Mouse (Mus musculus): ENCODE data around the gene Upb1. TPM values are rescaled to one million over a fixed set of nuclear protein-coding genes. Genes with fewer than 3 reads are reported as not detected.
A peak's percentile ranks its signal among the peaks of the same experiment; 100 is the strongest.
"Not testable (repeated sequence)": the region's sequence is repeated elsewhere in the genome, so short reads cannot be mapped to it uniquely, and the experiment has no call there.

Upb1 gene
- polyA plus RNA-seq, 1 experiment from 2014 or later, result 40.4 TPM

DNA sequence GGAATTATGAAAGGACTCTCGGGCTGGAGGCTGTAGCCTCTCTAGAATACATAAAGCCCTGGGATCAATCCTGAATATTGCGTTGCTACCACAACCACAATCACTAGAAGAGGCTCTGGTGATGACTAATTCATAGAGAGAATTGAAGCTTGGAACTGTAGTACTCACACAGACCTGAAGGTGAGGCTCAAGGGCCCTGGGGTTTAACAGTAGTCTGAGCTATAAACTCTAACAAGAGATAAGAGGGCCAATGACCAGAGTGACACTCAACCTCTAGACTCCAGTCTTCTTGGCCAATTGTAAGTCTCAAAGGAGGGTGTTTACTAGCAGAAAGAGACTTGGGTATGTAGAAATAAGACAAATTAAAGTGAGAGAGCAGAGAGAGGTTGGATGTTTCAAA, 10.8 kb upstream of the Upb1 start:
- Histone ChIP-seq H3K9ac (ENCODE audit: low read depth, low read length) (no peak overlapping the region), H3K27me3 (ENCODE audit: control insufficient read depth, insufficient read depth, low read depth, low read length) (no peaks in the 10 kb centered on the region), H3K4me3 (ENCODE audit: low read depth, low read length) (no peak overlapping the region), H3K36me3 (ENCODE audit: control insufficient read depth, insufficient read depth) (no peaks in the 10 kb centered on the region), H3K27ac (ENCODE audit: low read length) (no peak overlapping the region), H3K4me2 (ENCODE audit: low read depth, low read length) (no peak overlapping the region), H3K4me1 (ENCODE audit: control insufficient read depth, low read depth, low read length) (no peaks in the 10 kb centered on the region), H3K9me3 (replicated peaks; ENCODE audit: control insufficient read depth, low read length) (no peaks in the 10 kb centered on the region)
- WGBS (ENCODE audit: insufficient replicate concordance), result 53% methylated on average over 2 of the region's 2 CpGs
- ATAC-seq (ENCODE audit: low read depth), result no peak

DNA sequence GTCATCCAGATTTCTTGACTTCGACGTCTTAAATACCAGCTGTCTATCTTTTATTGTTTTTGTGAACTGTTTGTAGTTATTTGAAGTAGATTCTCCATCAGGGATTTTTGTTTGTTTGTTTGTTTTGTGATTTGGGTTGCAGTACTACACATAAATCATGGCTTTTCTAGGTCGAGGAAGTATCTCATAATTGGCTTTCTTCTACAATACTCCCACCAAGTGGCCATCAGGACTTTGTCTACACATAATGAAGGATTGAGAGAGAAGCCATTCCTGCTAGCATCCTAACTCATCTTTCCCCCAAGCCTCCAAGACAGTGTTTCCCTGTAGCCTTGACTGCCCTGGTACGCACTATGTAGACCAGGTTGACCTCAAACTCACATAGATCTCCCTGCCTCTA, 10.1 kb upstream of the Upb1 start:
- ATAC-seq (ENCODE audit: low read depth), result no peak
- WGBS (ENCODE audit: insufficient replicate concordance), result 54% methylated on average over 4 of the region's 4 CpGs
- H3K9me3 ChIP-seq (replicated peaks; ENCODE audit: control insufficient read depth, low read length), result no peaks in the 10 kb centered on the region
- H3K36me3 ChIP-seq (ENCODE audit: control insufficient read depth, insufficient read depth), result no peaks in the 10 kb centered on the region
- no peak overlapping the region for H3K27ac ChIP-seq (ENCODE audit: low read length)
- no peak overlapping the region for H3K4me3 ChIP-seq (ENCODE audit: low read depth, low read length)
- no peaks in the 10 kb centered on the region for H3K27me3 ChIP-seq (ENCODE audit: control insufficient read depth, insufficient read depth, low read depth, low read length)
- H3K4me1 ChIP-seq (ENCODE audit: control insufficient read depth, low read depth, low read length), result no peaks in the 10 kb centered on the region
- H3K9ac ChIP-seq (ENCODE audit: low read depth, low read length), result no peak overlapping the region
- no peak overlapping the region for H3K4me2 ChIP-seq (ENCODE audit: low read depth, low read length)

DNA sequence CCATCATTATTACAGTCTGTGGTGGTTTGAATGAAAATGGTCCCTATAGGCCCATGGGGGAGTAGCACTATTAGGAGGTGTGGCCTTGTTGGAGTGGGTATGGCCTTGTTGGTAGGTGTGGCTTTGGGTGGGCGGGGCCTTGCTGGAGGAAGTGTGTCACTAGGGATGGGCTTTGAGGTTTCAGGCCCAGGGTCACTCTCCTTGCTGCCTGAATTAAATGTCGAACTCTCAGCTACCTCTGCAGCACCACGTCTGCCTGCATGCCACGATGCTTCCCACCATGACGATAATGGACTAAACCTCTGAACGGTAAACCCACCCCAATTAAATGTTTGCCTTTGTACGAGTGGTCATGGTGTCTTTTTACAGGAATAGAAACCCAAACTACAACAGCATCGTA, 6.1 kb upstream of the Upb1 start:
- Histone ChIP-seq H3K36me3 (ENCODE audit: control insufficient read depth, insufficient read depth) (no peaks in the 10 kb centered on the region), H3K4me2 (ENCODE audit: low read depth, low read length) (no peak overlapping the region), H3K9me3 (replicated peaks; ENCODE audit: control insufficient read depth, low read length) (no peaks in the 10 kb centered on the region), H3K27me3 (ENCODE audit: control insufficient read depth, insufficient read depth, low read depth, low read length) (no peaks in the 10 kb centered on the region), H3K9ac (ENCODE audit: low read depth, low read length) (no peak overlapping the region), H3K4me3 (ENCODE audit: low read depth, low read length) (no peak overlapping the region), H3K27ac (ENCODE audit: low read length) (no peak overlapping the region), H3K4me1 (ENCODE audit: control insufficient read depth, low read depth, low read length) (peaks cover 3% of the 10 kb centered on the region)
- 66% methylated on average over 8 of the region's 8 CpGs for WGBS (ENCODE audit: insufficient replicate concordance)
- ATAC-seq (ENCODE audit: low read depth), result no peak

DNA sequence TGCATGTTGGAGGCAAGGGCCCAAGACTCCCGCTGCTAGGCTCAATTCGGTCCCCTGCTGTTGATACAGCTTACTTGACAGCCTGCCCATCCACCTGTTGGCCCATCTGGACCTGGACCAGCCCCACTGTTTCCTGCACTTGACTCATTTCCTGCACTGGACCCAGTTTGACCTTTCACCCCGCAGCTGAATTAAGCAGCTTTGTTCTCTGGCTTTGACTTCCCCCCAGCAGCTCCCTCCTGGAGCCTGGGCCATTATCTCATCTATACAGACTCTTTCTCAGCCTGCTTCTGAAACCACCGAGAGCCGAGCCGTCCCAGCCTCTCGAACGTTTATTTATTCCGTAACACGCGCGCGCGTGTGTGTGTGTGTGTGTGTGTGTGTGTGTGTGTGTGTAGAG, 3.9 kb upstream of the Upb1 start:
- no peaks in the 10 kb centered on the region for H3K36me3 ChIP-seq (ENCODE audit: control insufficient read depth, insufficient read depth)
- no peak overlapping the region for H3K27ac ChIP-seq (ENCODE audit: low read length)
- no peak overlapping the region for H3K9ac ChIP-seq (ENCODE audit: low read depth, low read length)
- no peaks in the 10 kb centered on the region for H3K27me3 ChIP-seq (ENCODE audit: control insufficient read depth, insufficient read depth, low read depth, low read length)
- no peaks in the 10 kb centered on the region for H3K9me3 ChIP-seq (replicated peaks; ENCODE audit: control insufficient read depth, low read length)
- no peak overlapping the region for H3K4me2 ChIP-seq (ENCODE audit: low read depth, low read length)
- 13% methylated on average over 14 of the region's 14 CpGs for WGBS (ENCODE audit: insufficient replicate concordance)
- ATAC-seq (ENCODE audit: low read depth), result 0 out of 2 replicates have a peak, but pooled peaks have one; percentile 21
- H3K4me1 ChIP-seq (ENCODE audit: control insufficient read depth, low read depth, low read length), result peaks cover 3% of the 10 kb centered on the region
- no peak overlapping the region for H3K4me3 ChIP-seq (ENCODE audit: low read depth, low read length)

DNA sequence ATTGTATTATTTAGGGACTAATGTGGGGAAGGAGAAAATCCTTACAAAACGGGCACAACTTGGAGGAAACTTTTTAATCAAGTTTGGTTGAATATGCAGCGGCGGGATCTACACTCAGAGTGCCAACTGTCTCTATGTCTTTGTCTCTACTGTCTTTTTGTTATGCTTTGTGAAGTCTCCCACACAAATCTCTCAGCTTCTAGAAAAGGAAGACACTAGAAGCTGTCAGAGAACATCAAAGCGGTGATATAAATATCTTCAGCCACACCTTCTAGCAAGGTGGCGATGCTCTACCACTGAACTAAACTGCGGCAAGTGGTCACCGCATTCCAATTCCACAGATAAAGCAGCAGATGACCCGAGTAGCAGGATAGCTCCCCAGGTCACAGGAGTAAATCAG, 5.0 kb downstream of the Upb1 start:
- H3K4me3 ChIP-seq (ENCODE audit: low read depth, low read length), result no peak overlapping the region
- ATAC-seq (ENCODE audit: low read depth), result no peak
- 68% methylated on average over 8 of the region's 8 CpGs for WGBS (ENCODE audit: insufficient replicate concordance)
- no peak overlapping the region for H3K4me2 ChIP-seq (ENCODE audit: low read depth, low read length)
- H3K9me3 ChIP-seq (replicated peaks; ENCODE audit: control insufficient read depth, low read length), result no peaks in the 10 kb centered on the region
- H3K4me1 ChIP-seq (ENCODE audit: control insufficient read depth, low read depth, low read length), result no peaks in the 10 kb centered on the region
- no peak overlapping the region for H3K27ac ChIP-seq (ENCODE audit: low read length)
- no peaks in the 10 kb centered on the region for H3K36me3 ChIP-seq (ENCODE audit: control insufficient read depth, insufficient read depth)
- H3K27me3 ChIP-seq (ENCODE audit: control insufficient read depth, insufficient read depth, low read depth, low read length), result no peaks in the 10 kb centered on the region
- no peak overlapping the region for H3K9ac ChIP-seq (ENCODE audit: low read depth, low read length)

DNA sequence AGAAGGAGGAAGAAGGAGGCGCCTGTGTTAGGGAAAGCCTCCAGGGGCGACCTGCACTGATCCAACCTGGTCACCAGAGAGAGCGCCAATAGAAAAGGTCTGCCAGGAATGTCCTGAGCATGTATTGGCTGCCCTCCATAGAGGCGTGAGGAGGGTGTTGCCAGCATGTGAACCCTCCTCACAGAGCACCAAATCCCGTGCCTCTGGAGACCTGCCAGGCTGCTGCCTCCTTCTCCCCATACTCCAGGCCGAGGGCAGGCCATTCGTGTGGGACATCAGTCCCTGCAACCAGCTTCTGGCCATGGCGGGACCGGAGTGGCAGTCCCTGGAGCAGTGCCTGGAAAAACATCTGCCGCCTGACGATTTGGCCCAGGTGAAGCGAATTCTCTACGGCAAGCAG, 5.8 kb downstream of the Upb1 start:
- Histone ChIP-seq H3K4me3 (ENCODE audit: low read depth, low read length) (peak overlapping the region; percentile 22), H3K4me2 (ENCODE audit: low read depth, low read length) (no peak overlapping the region), H3K27me3 (ENCODE audit: control insufficient read depth, insufficient read depth, low read depth, low read length) (no peaks in the 10 kb centered on the region), H3K36me3 (ENCODE audit: control insufficient read depth, insufficient read depth) (no peaks in the 10 kb centered on the region), H3K9me3 (replicated peaks; ENCODE audit: control insufficient read depth, low read length) (no peaks in the 10 kb centered on the region), H3K27ac (ENCODE audit: low read length) (no peak overlapping the region), H3K4me1 (ENCODE audit: control insufficient read depth, low read depth, low read length) (no peaks in the 10 kb centered on the region), H3K9ac (ENCODE audit: low read depth, low read length) (no peak overlapping the region)
- WGBS (ENCODE audit: insufficient replicate concordance), result 56% methylated on average over 13 of the region's 13 CpGs
- peak; percentile 76 for ATAC-seq (ENCODE audit: low read depth)

DNA sequence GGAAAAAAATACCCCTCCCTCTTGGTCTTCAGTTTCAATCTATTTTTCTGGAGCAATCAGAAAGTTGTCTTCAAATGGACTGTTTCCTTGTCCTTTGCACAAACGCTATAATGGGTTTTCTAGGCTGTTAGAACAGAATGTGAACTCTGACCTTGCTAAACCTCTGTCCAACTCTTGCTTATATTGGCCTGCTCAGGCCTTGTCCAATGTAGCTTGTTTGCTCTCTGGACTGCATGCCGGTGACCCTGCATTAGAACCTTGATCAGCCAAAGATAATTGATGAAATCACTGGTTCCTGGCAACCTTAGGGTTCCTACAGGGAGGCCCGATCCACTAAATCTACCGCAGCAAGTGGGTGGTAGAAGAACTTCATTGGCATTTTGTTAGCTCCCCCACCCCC, 6.8 kb downstream of the Upb1 start:
- no peaks in the 10 kb centered on the region for H3K36me3 ChIP-seq (ENCODE audit: control insufficient read depth, insufficient read depth)
- H3K9ac ChIP-seq (ENCODE audit: low read depth, low read length), result no peak overlapping the region
- H3K27me3 ChIP-seq (ENCODE audit: control insufficient read depth, insufficient read depth, low read depth, low read length), result no peaks in the 10 kb centered on the region
- ATAC-seq (ENCODE audit: low read depth), result peak; percentile 57
- WGBS (ENCODE audit: insufficient replicate concordance), result 54% methylated on average over 4 of the region's 4 CpGs
- H3K27ac ChIP-seq (ENCODE audit: low read length), result no peak overlapping the region
- H3K4me3 ChIP-seq (ENCODE audit: low read depth, low read length), result peak overlapping the region; percentile 22; the same call in 1 of the 2 replicates
- no peaks in the 10 kb centered on the region; the same call in 1 of the 2 replicates for H3K4me1 ChIP-seq (ENCODE audit: control insufficient read depth, low read depth, low read length)
- H3K4me2 ChIP-seq (ENCODE audit: low read depth, low read length), result no peak overlapping the region
- H3K9me3 ChIP-seq (replicated peaks; ENCODE audit: control insufficient read depth, low read length), result no peaks in the 10 kb centered on the region

DNA sequence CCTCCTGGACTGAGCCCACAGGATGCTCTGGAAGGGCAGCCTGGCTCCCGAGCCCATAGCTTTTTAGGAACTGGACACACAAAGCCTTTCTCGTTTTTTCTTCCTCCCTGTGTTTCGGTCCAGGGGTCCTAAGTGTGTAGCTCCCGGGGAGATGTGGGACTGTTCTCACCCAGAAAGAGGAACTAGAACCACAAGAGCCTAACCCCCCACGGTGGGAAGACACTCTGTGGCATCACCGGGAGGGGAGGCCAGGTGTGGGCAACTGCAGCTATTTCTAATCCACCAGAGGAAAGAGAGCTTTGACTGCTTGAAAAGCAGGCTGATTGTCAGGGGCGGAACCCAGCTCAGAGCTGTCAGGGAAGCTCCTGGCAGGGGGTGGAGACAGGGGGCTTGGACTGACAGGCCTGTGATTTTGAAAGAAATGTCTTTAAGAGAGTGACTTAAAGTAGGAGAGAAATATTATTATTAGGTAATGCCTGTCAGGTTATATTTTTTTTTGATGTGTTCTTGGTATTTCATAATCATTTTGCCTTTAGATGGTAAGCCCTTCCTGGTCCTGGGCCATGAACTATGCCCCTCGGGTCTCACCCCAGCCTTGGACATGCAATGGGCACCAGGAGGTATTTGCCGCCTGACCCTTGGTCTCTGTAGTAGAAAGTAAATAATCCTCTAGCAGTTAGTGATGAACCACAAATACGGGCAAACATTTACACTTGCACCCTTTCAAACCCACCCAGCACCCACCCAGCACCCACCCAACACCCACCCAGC, 10.6 kb downstream of the Upb1 start:
- ATAC-seq (ENCODE audit: low read depth), result peak; percentile 86

More for the DNA sequence above, 10.6 kb downstream of the Upb1 start:
- not testable (repeated sequence) for H3K4me3 ChIP-seq (ENCODE audit: low read depth, low read length); H3K4me1 ChIP-seq (ENCODE audit: control insufficient read depth, low read depth, low read length); H3K27me3 ChIP-seq (ENCODE audit: control insufficient read depth, insufficient read depth, low read depth, low read length); H3K36me3 ChIP-seq (ENCODE audit: control insufficient read depth, insufficient read depth); H3K9me3 ChIP-seq (replicated peaks; ENCODE audit: control insufficient read depth, low read length)
- H3K27ac ChIP-seq (ENCODE audit: low read length), result peak overlapping the region; percentile 70
- H3K4me2 ChIP-seq (ENCODE audit: low read depth, low read length), result 0 out of 2 replicates have a peak overlapping the region, but pooled peaks have one; percentile 1
- 15% methylated on average over 8 of the region's 10 CpGs for WGBS (ENCODE audit: insufficient replicate concordance)
- H3K9ac ChIP-seq (ENCODE audit: low read depth, low read length), result 0 out of 2 replicates have a peak overlapping the region, but pooled peaks have one; percentile 15

Data from liver, embryonic 16.5 days (tissue).